Mouse (Mus musculus): ENCODE data around the gene Ccdc144b. TPM values are rescaled to one million over a fixed set of nuclear protein-coding genes. Genes with fewer than 3 reads are reported as not detected.

Ccdc144b gene
- polyA plus RNA-seq (2014; fragmentation: Nextera tagmentation; extraction: Ambion mirVana), result not detected in 2 replicates

GRCm38 (mm10) chr3:36053447-36053846 is at the start of gene Ccdc144b:
TSS of gene Ccdc144b (minus strand) at chr3:36053547.
- H3K27ac ChIP-seq (ENCODE audit: low read depth, low read length), result no peak within 1 kb of the TSS
- no peak within 1 kb of the TSS for H3K4me2 ChIP-seq (replicated peaks; ENCODE audit: low read depth, low read length)
- no peaks in the 10 kb centered on the region for H3K27me3 ChIP-seq (ENCODE audit: control insufficient read depth, insufficient read depth, low read length)
- 90% methylated on average over 6 of the region's 6 CpGs for WGBS
- ATAC-seq (ENCODE audit: low FRiP score, low TSS enrichment), result no peak
- no peaks in the 10 kb centered on the region for H3K4me1 ChIP-seq (ENCODE audit: control insufficient read depth, insufficient read depth, low read length)
- no peak within 1 kb of the TSS for H3K4me3 ChIP-seq (ENCODE audit: low read length)
- no peaks in the 10 kb centered on the region for H3K36me3 ChIP-seq (ENCODE audit: control insufficient read depth, insufficient read depth, low read length)
- H3K9me3 ChIP-seq (ENCODE audit: control insufficient read depth, low read length), result no peaks in the 10 kb centered on the region
- H3K9ac ChIP-seq (ENCODE audit: low read depth, low read length), result no peak within 1 kb of the TSS

GRCm38 (mm10) chr3:36095371-36095770 is 42.0 kb upstream of the Ccdc144b start:
- Histone ChIP-seq H3K36me3 (ENCODE audit: control insufficient read depth, insufficient read depth, low read length) (peaks cover 11% of the 10 kb centered on the region), H3K4me3 (ENCODE audit: low read length) (no peak overlapping the region), H3K27ac (ENCODE audit: low read depth, low read length) (no peak overlapping the region), H3K4me2 (replicated peaks; ENCODE audit: low read depth, low read length) (no peak overlapping the region), H3K4me1 (ENCODE audit: control insufficient read depth, insufficient read depth, low read length) (no peaks in the 10 kb centered on the region), H3K9ac (ENCODE audit: low read depth, low read length) (no peak overlapping the region), H3K9me3 (ENCODE audit: control insufficient read depth, low read length) (no peaks in the 10 kb centered on the region), H3K27me3 (ENCODE audit: control insufficient read depth, insufficient read depth, low read length) (no peaks in the 10 kb centered on the region)
- whole genome bisulfite sequencing, result 84% methylated on average over 2 of the region's 2 CpGs
- ATAC-seq (ENCODE audit: low FRiP score, low TSS enrichment), result no peak

- H3K4me3 ChIP-seq (ENCODE audit: low read length), result no peak overlapping the region
- no peak overlapping the region for H3K9ac ChIP-seq (ENCODE audit: low read depth, low read length)
- H3K27me3 ChIP-seq (ENCODE audit: control insufficient read depth, insufficient read depth, low read length), result no peaks in the 10 kb centered on the region
- no peak overlapping the region for H3K27ac ChIP-seq (ENCODE audit: low read depth, low read length)
- H3K4me1 ChIP-seq (ENCODE audit: control insufficient read depth, insufficient read depth, low read length), result no peaks in the 10 kb centered on the region
- peaks cover 73% of the 10 kb centered on the region for H3K36me3 ChIP-seq (ENCODE audit: control insufficient read depth, insufficient read depth, low read length)
- H3K9me3 ChIP-seq (ENCODE audit: control insufficient read depth, low read length), result no peaks in the 10 kb centered on the region
- H3K4me2 ChIP-seq (replicated peaks; ENCODE audit: low read depth, low read length), result no peak overlapping the region
- ATAC-seq (ENCODE audit: low FRiP score, low TSS enrichment), result no peak
- WGBS, result 96% methylated on average over 9 of the region's 9 CpGs
These were observed 34.2 kb upstream of the Ccdc144b start for GRCm38 (mm10) chr3:36087591-36087990.

GRCm38 (mm10) chr3:36085394-36085793 is 32.0 kb upstream of the Ccdc144b start:
- Histone ChIP-seq H3K36me3 (ENCODE audit: control insufficient read depth, insufficient read depth, low read length) (peaks cover 79% of the 10 kb centered on the region), H3K9ac (ENCODE audit: low read depth, low read length) (no peak overlapping the region), H3K27me3 (ENCODE audit: control insufficient read depth, insufficient read depth, low read length) (no peaks in the 10 kb centered on the region), H3K9me3 (ENCODE audit: control insufficient read depth, low read length) (no peaks in the 10 kb centered on the region), H3K4me1 (ENCODE audit: control insufficient read depth, insufficient read depth, low read length) (no peaks in the 10 kb centered on the region), H3K4me2 (replicated peaks; ENCODE audit: low read depth, low read length) (no peak overlapping the region), H3K27ac (ENCODE audit: low read depth, low read length) (no peak overlapping the region), H3K4me3 (ENCODE audit: low read length) (no peak overlapping the region)
- 99% methylated on average over 5 of the region's 5 CpGs for WGBS
- ATAC-seq (ENCODE audit: low FRiP score, low TSS enrichment), result no peak

GRCm38 (mm10) chr3:36083381-36083780 is 30.0 kb upstream of the Ccdc144b start:
- Histone ChIP-seq H3K4me1 (ENCODE audit: control insufficient read depth, insufficient read depth, low read length) (no peaks in the 10 kb centered on the region), H3K9ac (ENCODE audit: low read depth, low read length) (no peak overlapping the region), H3K36me3 (ENCODE audit: control insufficient read depth, insufficient read depth, low read length) (peaks cover 79% of the 10 kb centered on the region), H3K27ac (ENCODE audit: low read depth, low read length) (no peak overlapping the region), H3K4me2 (replicated peaks; ENCODE audit: low read depth, low read length) (no peak overlapping the region), H3K4me3 (ENCODE audit: low read length) (no peak overlapping the region), H3K27me3 (ENCODE audit: control insufficient read depth, insufficient read depth, low read length) (no peaks in the 10 kb centered on the region), H3K9me3 (ENCODE audit: control insufficient read depth, low read length) (no peaks in the 10 kb centered on the region)
- no peak for ATAC-seq (ENCODE audit: low FRiP score, low TSS enrichment)
- WGBS, result 96% methylated on average over 7 of the region's 7 CpGs

GRCm38 (mm10) chr3:36082843-36083242 is 29.5 kb upstream of the Ccdc144b start:
- Histone ChIP-seq H3K4me1 (ENCODE audit: control insufficient read depth, insufficient read depth, low read length) (no peaks in the 10 kb centered on the region), H3K27ac (ENCODE audit: low read depth, low read length) (no peak overlapping the region), H3K36me3 (ENCODE audit: control insufficient read depth, insufficient read depth, low read length) (peaks cover 79% of the 10 kb centered on the region), H3K4me3 (ENCODE audit: low read length) (no peak overlapping the region), H3K27me3 (ENCODE audit: control insufficient read depth, insufficient read depth, low read length) (no peaks in the 10 kb centered on the region), H3K4me2 (replicated peaks; ENCODE audit: low read depth, low read length) (no peak overlapping the region), H3K9me3 (ENCODE audit: control insufficient read depth, low read length) (no peaks in the 10 kb centered on the region), H3K9ac (ENCODE audit: low read depth, low read length) (no peak overlapping the region)
- ATAC-seq (ENCODE audit: low FRiP score, low TSS enrichment), result no peak
- 90% methylated on average over 4 of the region's 4 CpGs for WGBS

- ATAC-seq (ENCODE audit: low FRiP score, low TSS enrichment), result no peak
- Histone ChIP-seq H3K9ac (ENCODE audit: low read depth, low read length) (no peak overlapping the region), H3K27me3 (ENCODE audit: control insufficient read depth, insufficient read depth, low read length) (no peaks in the 10 kb centered on the region), H3K4me2 (replicated peaks; ENCODE audit: low read depth, low read length) (no peak overlapping the region), H3K27ac (ENCODE audit: low read depth, low read length) (no peak overlapping the region), H3K9me3 (ENCODE audit: control insufficient read depth, low read length) (no peaks in the 10 kb centered on the region), H3K4me3 (ENCODE audit: low read length) (no peak overlapping the region), H3K4me1 (ENCODE audit: control insufficient read depth, insufficient read depth, low read length) (no peaks in the 10 kb centered on the region), H3K36me3 (ENCODE audit: control insufficient read depth, insufficient read depth, low read length) (peaks cover 89% of the 10 kb centered on the region)
- 94% methylated on average over 5 of the region's 5 CpGs for WGBS
These were observed 27.4 kb upstream of the Ccdc144b start for GRCm38 (mm10) chr3:36080741-36081140.

- Histone ChIP-seq H3K4me3 (ENCODE audit: low read length) (no peak overlapping the region), H3K9me3 (ENCODE audit: control insufficient read depth, low read length) (no peaks in the 10 kb centered on the region), H3K27ac (ENCODE audit: low read depth, low read length) (no peak overlapping the region), H3K4me2 (replicated peaks; ENCODE audit: low read depth, low read length) (no peak overlapping the region), H3K4me1 (ENCODE audit: control insufficient read depth, insufficient read depth, low read length) (no peaks in the 10 kb centered on the region), H3K9ac (ENCODE audit: low read depth, low read length) (no peak overlapping the region), H3K27me3 (ENCODE audit: control insufficient read depth, insufficient read depth, low read length) (no peaks in the 10 kb centered on the region), H3K36me3 (ENCODE audit: control insufficient read depth, insufficient read depth, low read length) (peaks cover 89% of the 10 kb centered on the region)
- ATAC-seq (ENCODE audit: low FRiP score, low TSS enrichment), result no peak
- 88% methylated on average over 5 of the region's 5 CpGs for WGBS
These were observed 26.5 kb upstream of the Ccdc144b start for GRCm38 (mm10) chr3:36079886-36080285.

- Histone ChIP-seq H3K9me3 (ENCODE audit: control insufficient read depth, low read length) (no peaks in the 10 kb centered on the region), H3K27ac (ENCODE audit: low read depth, low read length) (no peak overlapping the region), H3K27me3 (ENCODE audit: control insufficient read depth, insufficient read depth, low read length) (no peaks in the 10 kb centered on the region), H3K36me3 (ENCODE audit: control insufficient read depth, insufficient read depth, low read length) (peaks cover 80% of the 10 kb centered on the region), H3K4me3 (ENCODE audit: low read length) (no peak overlapping the region), H3K9ac (ENCODE audit: low read depth, low read length) (no peak overlapping the region), H3K4me1 (ENCODE audit: control insufficient read depth, insufficient read depth, low read length) (no peaks in the 10 kb centered on the region), H3K4me2 (replicated peaks; ENCODE audit: low read depth, low read length) (no peak overlapping the region)
- WGBS, result 90% methylated on average over 3 of the region's 3 CpGs
- no peak for ATAC-seq (ENCODE audit: low FRiP score, low TSS enrichment)
These were observed 24.0 kb upstream of the Ccdc144b start for GRCm38 (mm10) chr3:36077386-36077785.

All from kidney, embryonic 14.5 days (tissue).